Mouse (Mus musculus): Measurements from ENCODE around the gene Prune2. TPM values are rescaled to one million over a fixed set of nuclear protein-coding genes. Genes with fewer than 3 reads are reported as not detected.

The Prune2 gene
- polyA plus RNA-seq, 1 experiment from 2014 or later, result 8.4 TPM

- no peak overlapping the region for H3K4me3 ChIP-seq
- H3K27ac ChIP-seq (replicated peaks), result no peak overlapping the region
- H3K36me3 ChIP-seq, result no peaks in the 10 kb centered on the region
- 58% methylated on average over 6 of the region's 6 CpGs for WGBS
- no peaks in the 10 kb centered on the region; the same call in 1 of the 2 replicates for H3K4me1 ChIP-seq (replicated peaks)
- no peaks in the 10 kb centered on the region for H3K9me3 ChIP-seq
- no peak overlapping the region for H3K4me2 ChIP-seq
- H3K9ac ChIP-seq, result no peak overlapping the region
- H3K27me3 ChIP-seq, result no peaks in the 10 kb centered on the region
- ATAC-seq (ENCODE audit: low read depth), result no peak
Measured at GRCm38 (mm10) chr19:17011261-17011995, 55.5 kb downstream of the Prune2 start.

- Histone ChIP-seq H3K27ac (replicated peaks) (no peak overlapping the region), H3K27me3 (no peaks in the 10 kb centered on the region), H3K4me1 (replicated peaks) (no peaks in the 10 kb centered on the region; the same call in 1 of the 2 replicates), H3K36me3 (no peaks in the 10 kb centered on the region), H3K4me3 (no peak overlapping the region), H3K9ac (no peak overlapping the region), H3K4me2 (no peak overlapping the region), H3K9me3 (no peaks in the 10 kb centered on the region)
- no peak for ATAC-seq (ENCODE audit: low read depth)
- WGBS, result 71% methylated on average over 2 of the region's 2 CpGs
Measured at GRCm38 (mm10) chr19:17013085-17013484, 57.2 kb downstream of the Prune2 start.

- ATAC-seq (ENCODE audit: low read depth), result no peak
- no peaks in the 10 kb centered on the region for H3K36me3 ChIP-seq
- no peaks in the 10 kb centered on the region for H3K9me3 ChIP-seq
- no peaks in the 10 kb centered on the region; the same call in 1 of the 2 replicates for H3K4me1 ChIP-seq (replicated peaks)
- no peaks in the 10 kb centered on the region for H3K27me3 ChIP-seq
- H3K27ac ChIP-seq (replicated peaks), result no peak overlapping the region
- no peak overlapping the region for H3K4me3 ChIP-seq
- H3K4me2 ChIP-seq, result no peak overlapping the region
- H3K9ac ChIP-seq, result no peak overlapping the region
- 85% methylated on average over 10 of the region's 10 CpGs for WGBS
Measured at GRCm38 (mm10) chr19:17014337-17015124, 58.6 kb downstream of the Prune2 start.

- no peak for ATAC-seq (ENCODE audit: low read depth)
- Histone ChIP-seq H3K9me3 (no peaks in the 10 kb centered on the region), H3K27me3 (no peaks in the 10 kb centered on the region), H3K4me1 (replicated peaks) (no peaks in the 10 kb centered on the region; the same call in 1 of the 2 replicates), H3K27ac (replicated peaks) (no peak overlapping the region), H3K4me2 (no peak overlapping the region), H3K36me3 (no peaks in the 10 kb centered on the region), H3K9ac (no peak overlapping the region), H3K4me3 (no peak overlapping the region)
- WGBS, result 83% methylated on average over 4 of the region's 4 CpGs
Measured at GRCm38 (mm10) chr19:17024748-17025147, 68.8 kb downstream of the Prune2 start.

GRCm38 (mm10) chr19:17030276-17030675 is 74.4 kb downstream of the Prune2 start:
- Histone ChIP-seq H3K36me3 (no peaks in the 10 kb centered on the region), H3K9ac (no peak overlapping the region), H3K27me3 (no peaks in the 10 kb centered on the region), H3K4me2 (no peak overlapping the region), H3K4me1 (replicated peaks) (no peaks in the 10 kb centered on the region; the same call in 1 of the 2 replicates), H3K9me3 (no peaks in the 10 kb centered on the region), H3K27ac (replicated peaks) (no peak overlapping the region), H3K4me3 (no peak overlapping the region)
- WGBS, result 3% methylated on average over 3 of the region's 3 CpGs
- ATAC-seq (ENCODE audit: low read depth), result no peak

GRCm38 (mm10) chr19:17032314-17032713 is 76.4 kb downstream of the Prune2 start:
- no peaks in the 10 kb centered on the region for H3K9me3 ChIP-seq
- no peak overlapping the region for H3K4me2 ChIP-seq
- H3K4me3 ChIP-seq, result no peak overlapping the region
- no peaks in the 10 kb centered on the region for H3K27me3 ChIP-seq
- no peak overlapping the region for H3K27ac ChIP-seq (replicated peaks)
- ATAC-seq (ENCODE audit: low read depth), result no peak
- WGBS, result 84% methylated on average over 3 of the region's 3 CpGs
- H3K4me1 ChIP-seq (replicated peaks), result no peaks in the 10 kb centered on the region; the same call in 1 of the 2 replicates
- no peaks in the 10 kb centered on the region for H3K36me3 ChIP-seq
- no peak overlapping the region for H3K9ac ChIP-seq

- 72% methylated on average over 4 of the region's 4 CpGs for WGBS
- Histone ChIP-seq H3K4me3 (no peak overlapping the region), H3K4me1 (replicated peaks) (no peaks in the 10 kb centered on the region), H3K9me3 (no peaks in the 10 kb centered on the region), H3K36me3 (no peaks in the 10 kb centered on the region), H3K4me2 (no peak overlapping the region), H3K9ac (no peak overlapping the region), H3K27ac (replicated peaks) (no peak overlapping the region), H3K27me3 (no peaks in the 10 kb centered on the region)
- no peak for ATAC-seq (ENCODE audit: low read depth)
Measured at GRCm38 (mm10) chr19:17046961-17047360, 91.0 kb downstream of the Prune2 start.

GRCm38 (mm10) chr19:17055892-17056291 is 100.0 kb downstream of the Prune2 start:
- Histone ChIP-seq H3K4me3 (no peak overlapping the region), H3K27me3 (no peaks in the 10 kb centered on the region), H3K27ac (replicated peaks) (no peak overlapping the region), H3K9me3 (no peaks in the 10 kb centered on the region), H3K36me3 (no peaks in the 10 kb centered on the region), H3K9ac (no peak overlapping the region), H3K4me2 (no peak overlapping the region), H3K4me1 (replicated peaks) (no peaks in the 10 kb centered on the region)
- no peak for ATAC-seq (ENCODE audit: low read depth)
- 26% methylated on average over 3 of the region's 3 CpGs for WGBS

- WGBS, result 69% methylated on average over 5 of the region's 5 CpGs
- no peak for ATAC-seq (ENCODE audit: low read depth)
- H3K4me2 ChIP-seq, result no peak overlapping the region
- H3K4me3 ChIP-seq, result no peak overlapping the region
- no peaks in the 10 kb centered on the region for H3K4me1 ChIP-seq (replicated peaks)
- no peak overlapping the region for H3K27ac ChIP-seq (replicated peaks)
- H3K9ac ChIP-seq, result no peak overlapping the region
- H3K36me3 ChIP-seq, result no peaks in the 10 kb centered on the region
- no peaks in the 10 kb centered on the region for H3K27me3 ChIP-seq
- no peaks in the 10 kb centered on the region for H3K9me3 ChIP-seq
Measured at GRCm38 (mm10) chr19:17060106-17060505, 104.2 kb downstream of the Prune2 start.

GRCm38 (mm10) chr19:17064421-17064820 is 108.5 kb downstream of the Prune2 start:
- Histone ChIP-seq H3K36me3 (no peaks in the 10 kb centered on the region), H3K4me1 (replicated peaks) (no peaks in the 10 kb centered on the region), H3K27me3 (no peaks in the 10 kb centered on the region), H3K27ac (replicated peaks) (no peak overlapping the region), H3K4me2 (no peak overlapping the region), H3K4me3 (no peak overlapping the region), H3K9ac (no peak overlapping the region), H3K9me3 (no peaks in the 10 kb centered on the region)
- no peak for ATAC-seq (ENCODE audit: low read depth)

- 92% methylated on average over 7 of the region's 7 CpGs for WGBS
Measured at GRCm38 (mm10) chr19:17069067-17069466, 113.1 kb downstream of the Prune2 start.

GRCm38 (mm10) chr19:17071205-17071604 is 115.3 kb downstream of the Prune2 start:
- no peak for ATAC-seq (ENCODE audit: low read depth)
- Histone ChIP-seq H3K27ac (replicated peaks) (no peak overlapping the region), H3K36me3 (no peaks in the 10 kb centered on the region), H3K4me2 (no peak overlapping the region), H3K9me3 (no peaks in the 10 kb centered on the region), H3K4me1 (replicated peaks) (no peaks in the 10 kb centered on the region), H3K27me3 (no peaks in the 10 kb centered on the region), H3K9ac (no peak overlapping the region), H3K4me3 (no peak overlapping the region)
- WGBS, result 94% methylated on average over 5 of the region's 5 CpGs

More at GRCm38 (mm10) chr19:17069067-17069466, 113.1 kb downstream of the Prune2 start:
- no peak overlapping the region for H3K27ac ChIP-seq (replicated peaks)
- H3K4me2 ChIP-seq, result no peak overlapping the region
- ATAC-seq (ENCODE audit: low read depth), result no peak
- H3K27me3 ChIP-seq, result no peaks in the 10 kb centered on the region
- no peak overlapping the region for H3K9ac ChIP-seq
- no peaks in the 10 kb centered on the region for H3K9me3 ChIP-seq
- no peaks in the 10 kb centered on the region for H3K4me1 ChIP-seq (replicated peaks)
- H3K36me3 ChIP-seq, result no peaks in the 10 kb centered on the region
- no peak overlapping the region for H3K4me3 ChIP-seq
